Mouse (Mus musculus) adrenal gland, postnatal 4 days (tissue): ENCODE measurements around the gene Olfr599. TPM values are rescaled to one million over a fixed set of nuclear protein-coding genes. Genes with fewer than 3 reads are reported as not detected.
"Not testable (repeated sequence)": the region's sequence is repeated elsewhere in the genome, so short reads cannot be mapped to it uniquely, and the experiment has no call there.

Source experiments
- DNase-seq, 2 experiments: peaks; one replicate each; pipeline ENCODE4 v3.0.0; 2021 to 2022; ENCODE audit warnings: low spot score in 2 of 2, mixed read lengths in 2 of 2
- long read RNA-seq, 2 experiments: library from polyadenylated mRNA; stranded (forward); transcript quantifications; one replicate each; pipeline ENCODE4 v2.0.0; 2021
- total RNA-seq, 2 experiments: library from RNA; stranded (reverse); gene quantifications; 2 replicates each; pipeline ENCODE4 v1.2.3; 2021

Gene Olfr599
- not detected for total RNA-seq
- long read RNA-seq, experiment 1 = 0 reads
- long read RNA-seq, experiment 2 = 0 reads

DNA sequence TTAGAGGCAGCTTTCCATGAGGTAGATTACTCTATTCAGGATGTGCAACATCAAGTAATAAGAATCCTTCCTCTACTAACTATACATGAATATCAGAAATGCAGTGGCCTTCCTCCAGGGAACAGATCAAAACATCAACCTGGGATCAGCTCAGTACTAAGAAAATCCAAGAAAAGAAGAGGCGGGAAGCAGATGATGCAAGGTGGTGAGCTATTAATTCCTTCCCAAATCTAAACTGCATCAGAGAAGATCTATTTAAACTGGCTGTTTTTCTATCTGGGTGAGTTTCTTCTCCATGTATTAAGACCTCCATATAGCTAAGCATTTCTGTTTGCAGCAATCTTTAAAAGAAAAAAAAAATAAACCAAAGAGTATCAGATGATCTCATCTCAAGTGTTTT, at the start of gene Olfr599:
Olfr599 (plus strand) TSS at position 301 of the 400 bp plus-strand sequence.
- DNase-seq = no peak

DNA sequence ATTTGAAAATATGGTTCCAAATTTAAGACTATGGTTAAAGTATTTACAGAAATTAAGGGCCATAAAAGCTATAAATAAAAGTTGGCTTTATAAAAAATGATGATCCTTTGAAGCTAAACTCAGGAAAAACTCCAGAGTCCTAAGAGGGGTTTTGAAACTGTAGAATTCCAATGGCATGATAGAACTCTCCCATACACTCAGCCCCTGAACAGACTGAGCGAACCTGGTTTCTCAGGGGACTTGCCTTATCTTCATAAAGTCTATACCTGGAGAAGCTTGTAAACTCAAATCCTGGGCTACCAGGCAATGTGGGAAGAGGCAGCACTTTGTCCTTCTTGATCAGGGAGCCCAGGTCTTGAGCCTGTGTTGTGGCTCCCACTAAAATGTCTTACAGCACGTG, 30.4 kb upstream of the Olfr599 start, which contains the start of gene Olfr596:
Olfr596 (plus strand) TSS at position 301 of the 400 bp plus-strand sequence.
- DNase-seq = not testable (repeated sequence)

DNA sequence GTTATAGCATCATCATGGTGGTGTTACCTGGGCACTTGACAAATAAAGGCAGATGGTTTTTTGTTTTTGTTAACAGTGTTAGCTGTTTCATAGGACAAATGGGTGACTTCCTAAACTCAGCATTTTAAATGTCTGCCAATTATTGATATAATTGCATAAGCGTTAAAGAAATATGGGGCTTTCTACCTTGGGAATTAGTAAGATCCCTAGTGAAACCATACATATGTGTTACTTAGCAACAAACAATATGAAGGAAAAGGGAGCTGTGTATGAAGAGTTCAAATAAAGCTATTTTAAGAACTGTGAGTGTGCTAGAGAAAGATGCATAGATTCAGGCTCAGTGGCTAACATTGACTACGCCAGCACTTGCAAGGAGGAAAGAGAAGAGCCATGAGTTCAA, 19.7 kb upstream of the Olfr599 start, which contains the start of gene Olfr597:
Olfr597 (plus strand) TSS at position 301 of the 400 bp plus-strand sequence.
- not testable (repeated sequence) for DNase-seq

DNA sequence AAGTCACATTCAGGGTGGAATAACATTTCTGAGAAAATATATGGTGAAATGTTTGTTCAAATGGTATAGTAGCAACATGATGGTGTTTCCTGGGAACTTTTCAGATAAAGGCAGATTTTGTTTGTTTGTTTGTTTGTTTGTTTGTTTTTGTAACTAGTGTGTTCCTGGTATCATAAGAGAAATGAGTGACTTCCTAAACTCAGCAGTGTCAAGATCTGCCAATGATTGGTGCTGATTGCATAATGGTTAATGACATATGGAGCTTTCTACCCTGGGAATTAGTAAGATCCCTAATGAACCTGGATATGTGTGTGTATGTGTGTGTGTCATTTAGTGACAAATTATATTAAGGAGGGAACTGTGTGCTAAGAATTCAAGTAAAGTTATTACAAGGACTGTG, 12.4 kb upstream of the Olfr599 start, which contains the start of gene Olfr598:
Olfr598 (plus strand) TSS at position 301 of the 400 bp plus-strand sequence.
- no peak for DNase-seq

DNA sequence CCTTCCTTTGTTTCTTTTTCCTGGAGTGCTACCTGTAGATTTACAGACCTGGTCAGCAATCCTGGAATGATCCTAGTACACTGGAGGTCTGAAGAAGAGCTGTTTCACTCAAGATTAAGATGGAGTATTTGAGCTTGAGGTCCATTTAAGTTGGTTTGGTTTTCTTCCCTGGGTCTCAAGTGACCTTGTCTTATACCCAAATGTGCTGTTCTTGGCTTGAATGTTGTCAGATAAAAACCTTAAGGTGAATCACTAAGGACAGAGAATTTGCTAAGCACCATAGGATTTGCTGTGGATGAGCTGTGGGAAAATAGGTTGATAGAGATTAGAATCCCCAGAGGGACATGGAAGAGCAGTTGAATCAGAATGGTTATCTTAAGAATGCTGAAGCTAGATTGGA, 13.9 kb downstream of the Olfr599 start, which contains the start of gene Olfr600:
Olfr600 (minus strand) TSS at position 101 of the 400 bp plus-strand sequence.
- DNase-seq = no peak

DNA sequence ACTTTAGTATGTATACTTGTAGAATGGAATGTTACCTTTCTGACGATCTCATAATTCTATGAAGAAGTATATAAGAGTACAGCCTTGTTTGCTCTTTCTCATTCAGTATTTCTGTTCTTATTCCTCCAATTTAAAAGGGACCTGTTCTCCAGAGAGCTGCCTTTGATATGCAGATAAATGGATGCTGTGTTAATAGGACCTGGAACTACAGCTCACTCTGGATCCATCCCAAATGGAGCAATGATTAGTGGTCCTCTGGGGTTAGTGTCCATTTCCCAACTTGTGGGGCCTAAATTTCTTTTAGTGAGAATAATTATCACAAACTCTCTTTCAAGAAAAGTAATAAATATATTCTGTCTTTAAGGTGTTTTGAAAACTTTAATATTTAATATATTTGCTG, 26.8 kb downstream of the Olfr599 start, which contains the start of gene Olfr601:
Olfr601 (minus strand) TSS at position 101 of the 400 bp plus-strand sequence.
- no peak for DNase-seq

DNA sequence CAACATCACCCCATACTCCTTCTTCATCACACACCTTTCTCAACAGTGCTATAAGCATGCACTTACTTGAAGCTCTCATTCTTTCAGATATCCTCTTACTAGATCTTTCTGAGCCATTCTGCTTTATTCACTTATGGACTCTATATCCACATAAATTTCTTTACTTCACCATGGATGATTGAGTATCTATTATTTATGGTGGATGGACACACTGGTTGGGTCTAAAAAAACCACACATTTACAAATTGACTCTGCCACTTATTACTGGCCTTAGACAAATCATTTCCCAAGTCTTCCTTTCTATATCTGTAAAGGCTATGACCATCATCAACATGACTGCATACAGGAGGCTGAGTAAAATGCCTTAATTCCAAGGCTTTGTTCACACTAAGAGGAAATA, 50.4 kb downstream of the Olfr599 start, which contains the start of gene Olfr603:
Olfr603 (minus strand) TSS at position 101 of the 400 bp plus-strand sequence.
- DNase-seq = no peak

Other genes starting within 250 kb of the Olfr599 start
- not detected for gene Olfr585, start 238.2 kb upstream of the Olfr599 start, total RNA-seq
- gene Olfr586, start 210.3 kb upstream of the Olfr599 start, total RNA-seq = not detected
- gene Olfr588-ps1, start 195.0 kb upstream of the Olfr599 start, total RNA-seq = not detected
- not detected for gene Olfr589, start 179.6 kb upstream of the Olfr599 start, total RNA-seq
- not detected for gene Olfr591, start 157.6 kb upstream of the Olfr599 start, total RNA-seq
- gene Olfr592, start 151.1 kb upstream of the Olfr599 start, total RNA-seq = not detected
- not detected for gene Olfr593, start 124.1 kb upstream of the Olfr599 start, total RNA-seq
- gene Olfr594, start 118.9 kb upstream of the Olfr599 start, total RNA-seq = not detected
- gene Usp17ld, start 83.4 kb upstream of the Olfr599 start, total RNA-seq = not detected
- gene Olfr596, start 30.3 kb upstream of the Olfr599 start, total RNA-seq = not detected
- not detected for gene Olfr597, start 19.6 kb upstream of the Olfr599 start, total RNA-seq
- not detected for gene Olfr598, start 12.3 kb upstream of the Olfr599 start, total RNA-seq
- gene Olfr600, start 13.8 kb downstream of the Olfr599 start, total RNA-seq = not detected
- gene Olfr601, start 26.7 kb downstream of the Olfr599 start, total RNA-seq = not detected
- not detected for gene Olfr603, start 50.3 kb downstream of the Olfr599 start, total RNA-seq
- not detected for gene Usp17lc, start 79.2 kb downstream of the Olfr599 start, total RNA-seq
- gene Olfr605, start 109.5 kb downstream of the Olfr599 start, total RNA-seq = not detected
- gene Olfr606, start 113.1 kb downstream of the Olfr599 start, total RNA-seq = not detected
- gene Olfr607, start 128.2 kb downstream of the Olfr599 start, total RNA-seq = not detected
- not detected for gene Olfr608, start 134.0 kb downstream of the Olfr599 start, total RNA-seq
- not detected for gene Olfr609, start 162.1 kb downstream of the Olfr599 start, total RNA-seq
- gene Olfr610, start 176.2 kb downstream of the Olfr599 start, total RNA-seq = not detected
- gene Olfr611, start 184.9 kb downstream of the Olfr599 start, total RNA-seq = not detected
- gene Olfr612, start 206.8 kb downstream of the Olfr599 start, total RNA-seq = not detected
- gene Olfr613, start 212.2 kb downstream of the Olfr599 start, total RNA-seq = not detected
- not detected for gene Olfr615, start 220.2 kb downstream of the Olfr599 start, total RNA-seq
- not detected for gene Olfr616, start 233.2 kb downstream of the Olfr599 start, total RNA-seq
- not detected for gene Olfr617, start 237.1 kb downstream of the Olfr599 start, total RNA-seq